In the genomic region with DNA sequence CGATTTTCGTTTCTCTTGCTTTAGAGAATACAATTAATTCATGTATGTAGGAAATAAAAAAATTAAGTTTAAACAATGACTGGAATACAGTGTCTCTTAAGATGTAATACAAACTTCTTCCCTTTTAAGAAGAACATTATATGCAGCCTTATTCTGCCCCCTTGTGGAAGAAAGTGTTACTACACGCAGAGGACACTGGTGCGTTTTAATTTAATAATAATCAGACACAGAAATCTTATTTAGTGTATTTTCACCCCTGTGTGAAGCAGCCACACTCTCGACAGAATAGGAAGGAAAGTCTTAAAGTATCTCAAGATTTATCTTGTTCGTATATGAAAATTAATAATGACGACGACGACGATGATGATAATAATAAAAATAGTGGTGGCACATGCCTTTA, we compare ENCODE assay signal across 9 mouse cellular contexts. TPM values are rescaled to one million over a fixed set of nuclear protein-coding genes. Genes with fewer than 3 reads are reported as not detected.
DNase-seq lines count a peak whose midpoint lies in the region; ATAC-seq lines count a peak whose summit lies in the region.
"Had no signal": no experiment of that assay in that cellular context is flagged by ENCODE, and none has a peak within 500 bp of the region (broad histone marks: within the 10 kb centered on the region; RNA-seq: fewer than 3 reads in every experiment).

No protein-coding gene starts in this region.

- H3K27me3 ChIP-seq in heart, embryonic 10.5 days (ENCODE audit: insufficient read depth, poor library complexity, severe bottlenecking) = no peaks in the 10 kb centered on the region
- no peaks in the 10 kb centered on the region for H3K27me3 ChIP-seq in midbrain, embryonic 10.5 days (ENCODE audit: low read depth, poor library complexity, severe bottlenecking)

- no peak overlapping the region for H3K4me3 ChIP-seq in heart, embryonic 10.5 days
- H3K4me3 ChIP-seq in midbrain, embryonic 10.5 days = no peak overlapping the region

- H3K9me3 ChIP-seq in heart, embryonic 10.5 days = no peaks in the 10 kb centered on the region
- no peaks in the 10 kb centered on the region for H3K9me3 ChIP-seq in midbrain, embryonic 10.5 days (replicated peaks)

- no peak overlapping the region for H3K27ac ChIP-seq in heart, embryonic 10.5 days
- H3K27ac ChIP-seq in midbrain, embryonic 10.5 days (replicated peaks) = no peak overlapping the region

- WGBS in heart, embryonic 10.5 days = 28% methylated on average over 10 of the region's 10 CpGs
- 32% methylated on average over 10 of the region's 10 CpGs for WGBS in midbrain, embryonic 10.5 days

- ATAC-seq in megakaryocyte progenitor cell, adult 5-6 weeks (replicated peaks; ENCODE audit: poor library complexity) = peak; percentile 33; the same call in 1 of the 2 replicates

- peaks cover 6% of the 10 kb centered on the region for H3K4me1 ChIP-seq in heart, embryonic 10.5 days
- peaks cover 40% of the 10 kb centered on the region for H3K4me1 ChIP-seq in midbrain, embryonic 10.5 days

- H3K36me3 ChIP-seq in heart, embryonic 10.5 days = no peaks in the 10 kb centered on the region
- H3K36me3 ChIP-seq in midbrain, embryonic 10.5 days = no peaks in the 10 kb centered on the region

- DNase-seq in heart, adult 11 months = peak; percentile 51
- DNase-seq in heart, embryonic 10.5 days (ENCODE audit: low spot score) = no peak
- DNase-seq in testis, postnatal 10 days (ENCODE audit: low spot score) = peak; percentile 69
- DNase-seq in testis, postnatal 14 days (ENCODE audit: low spot score) = no peak
- peak; percentile 68 for DNase-seq in cerebellum, adult 8-10 months
- DNase-seq in hindlimb bud, embryonic 11.5 days (ENCODE audit: extremely low spot score, low read depth, low spot score) = peak; percentile 70
- DNase-seq in midbrain, embryonic 10.5 days (ENCODE audit: low spot score) = no peak

RNA-seq across cellular contexts. Expression of a gene that starts 45.1 kb away (rescaled TPM):
- polyA plus RNA-seq in heart, embryonic 10.5 days (2016; fragmentation: Nextera tagmentation; extraction: Ambion mirVana) = not detected in 2 replicates
- total RNA-seq in megakaryocyte progenitor cell, adult 5-6 weeks (2015) = not detected in 2 replicates
- not detected in 2 replicates for total RNA-seq in megakaryocyte progenitor cell, adult 5-6 weeks (2017)
- polyA plus RNA-seq in midbrain, embryonic 10.5 days (2016; fragmentation: Nextera tagmentation; extraction: Ambion mirVana) = not detected in 2 replicates
- total RNA-seq: left cerebral cortex, postnatal 10 days had no signal

Comparison
In these comparisons a context has a peak if more than half of its experiments do, and no peak if none do; other contexts are left out.
1. DNase-seq: peak in heart, adult 11 months (single experiment), testis, postnatal 10 days (single experiment), cerebellum, adult 8-10 months (single experiment) and hindlimb bud, embryonic 11.5 days (single experiment); none in heart, embryonic 10.5 days (single experiment), testis, postnatal 14 days (single experiment) and midbrain, embryonic 10.5 days (single experiment).